Mouse (Mus musculus): Measurements from ENCODE around the gene Krtap12-1.

GRCm38 (mm10) chr10:77685895-77686664 is 34.3 kb upstream of the Krtap12-1 start, which contains the start of gene Tspear:
- no peak for TF ChIP-seq CTCF (IDR thresholded peaks at IDR 0.05; ENCODE audit: insufficient read depth, low read depth, low read length)
- no peak for TF ChIP-seq POLR2A (IDR thresholded peaks at IDR 0.05; ENCODE audit: insufficient read depth, low read depth, low read length)

Data from olfactory bulb, adult 2 months (tissue).